Mouse (Mus musculus) brain, embryonic 14.5 days (tissue): ENCODE measurements around the gene Zfp831. TPM values are rescaled to one million over a fixed set of nuclear protein-coding genes. Genes with fewer than 3 reads are reported as not detected.

ENCODE experiments used
- DNase-seq: peaks from one replicate; pipeline ENCODE4 v3.0.0-alpha.2; 2011; ENCODE audit warnings: low read depth
- CTCF ChIP-seq: fragments of 200-500 bp; IDR thresholded peaks from 2 replicates; pipeline ENCODE4 v1.5.1; 2012; ENCODE audit warnings: inconsistent platforms, mild to moderate bottlenecking, moderate library complexity, borderline replicate concordance; ENCODE audit not compliant: insufficient read depth, insufficient read length; ENCODE audit errors: extremely low read depth
- POLR2A ChIP-seq: fragments of 200-500 bp; IDR thresholded peaks from 2 replicates; pipeline ENCODE4 v1.6.1; 2012; ENCODE audit warnings: mild to moderate bottlenecking, inconsistent platforms, borderline replicate concordance; ENCODE audit not compliant: poor library complexity, insufficient read depth, insufficient read length, severe bottlenecking; ENCODE audit errors: extremely low read depth
- polyA plus RNA-seq: library from polyadenylated mRNA; depleted of rRNA; stranded (reverse); fragments of >200 nt; gene quantifications from 2 replicates; pipeline ENCODE4 v1.2.3, GENCODE M21; 2012

Gene Zfp831
- polyA plus RNA-seq, 1 experiment, result 0.01 TPM

DNA sequence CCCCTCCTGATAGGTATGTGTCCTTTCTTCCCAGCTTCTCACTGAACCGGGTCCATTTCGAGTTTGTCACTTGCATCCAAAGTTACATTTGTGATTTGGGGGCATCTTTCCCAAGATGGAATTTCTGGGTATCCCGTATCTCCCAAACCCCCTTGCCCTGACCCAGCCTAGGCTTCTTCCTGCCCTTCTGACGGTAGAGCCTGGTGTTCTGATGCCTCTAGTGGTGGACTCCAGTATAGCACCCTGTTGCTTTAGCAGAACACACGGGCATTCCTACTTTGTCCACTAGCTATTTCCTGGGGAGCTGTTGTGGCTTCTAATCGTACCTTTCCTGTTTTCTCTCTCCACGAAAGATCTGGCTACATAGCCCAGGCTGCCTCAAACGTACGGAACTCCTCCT lies 32.3 kb downstream of the Zfp831 start:
- TF ChIP-seq POLR2A, result no peak
- TF ChIP-seq CTCF, result peak; percentile 88
- DNase-seq, result peak; percentile 84

GRCm38 (mm10) chr2:174701351-174701750 lies 58.0 kb downstream of the Zfp831 start:
- TF ChIP-seq POLR2A (no peak), CTCF (no peak)
- peak; percentile 68 for DNase-seq

DNA sequence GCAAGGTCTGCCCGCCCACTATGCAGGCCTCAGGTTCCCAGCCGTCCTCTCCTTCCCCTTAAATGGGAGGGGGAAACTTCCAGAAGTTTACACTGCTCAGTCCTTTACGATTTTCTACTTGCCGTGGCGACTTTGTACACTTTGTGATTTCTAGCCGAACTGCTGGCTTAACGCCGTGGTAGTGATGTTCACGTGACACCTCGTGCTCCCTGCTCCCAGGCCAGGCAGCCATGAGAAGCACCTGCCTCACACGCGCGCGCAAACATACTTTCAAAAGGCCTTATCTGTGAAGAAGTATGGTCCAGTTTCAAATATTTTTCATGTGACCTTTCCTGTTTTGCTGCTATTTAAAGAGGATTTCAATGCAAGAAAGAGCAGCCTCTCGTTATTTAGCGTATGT lies 63.8 kb downstream of the Zfp831 start:
- DNase-seq, result no peak
- TF ChIP-seq CTCF (no peak), POLR2A (no peak)

DNA sequence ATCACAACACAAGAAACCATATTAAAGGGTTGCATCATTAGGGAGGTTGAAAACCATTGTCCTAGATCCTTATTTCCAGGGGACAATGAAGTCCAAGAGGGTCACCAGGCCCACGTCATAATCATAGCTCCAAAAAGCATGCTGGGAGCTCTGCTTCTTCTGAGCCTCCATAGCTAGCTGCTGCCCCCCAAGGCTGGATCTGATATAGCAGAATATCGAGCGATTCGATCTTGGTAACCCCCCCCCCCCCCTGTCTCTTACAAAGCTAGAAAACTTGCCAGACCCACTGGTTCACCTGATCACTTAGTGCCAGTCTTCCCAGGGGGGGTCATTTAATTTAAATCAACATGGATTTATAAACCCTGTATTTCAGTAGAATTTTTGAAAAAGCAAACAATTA lies 65.3 kb downstream of the Zfp831 start:
- no peak for DNase-seq
- no peak for TF ChIP-seq CTCF
- TF ChIP-seq POLR2A, result no peak

DNA sequence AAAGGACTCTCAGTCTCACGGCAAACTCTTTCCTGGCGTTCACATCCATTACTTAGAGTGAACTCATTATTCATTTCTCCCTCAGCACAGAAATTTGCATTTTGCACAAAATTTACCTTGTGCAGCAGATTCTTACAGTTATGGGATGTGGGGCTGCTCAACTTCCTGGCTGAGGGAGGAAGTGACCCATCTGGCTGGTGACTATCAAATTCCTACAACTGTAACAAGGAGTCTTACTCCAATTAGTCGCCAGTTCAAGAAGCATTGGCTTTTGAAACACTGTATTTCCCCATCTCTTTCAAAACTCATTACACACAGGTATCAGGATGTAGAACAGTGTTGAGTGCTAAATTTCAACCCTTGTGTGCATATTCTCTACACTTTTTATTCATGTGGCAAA lies 66.9 kb downstream of the Zfp831 start:
- TF ChIP-seq POLR2A, result no peak
- TF ChIP-seq CTCF, result no peak
- DNase-seq, result no peak

GRCm38 (mm10) chr2:174712043-174712442 lies 68.7 kb downstream of the Zfp831 start:
- TF ChIP-seq CTCF (no peak), POLR2A (no peak)
- no peak for DNase-seq

- no peak for DNase-seq
- no peak for TF ChIP-seq CTCF
- no peak for TF ChIP-seq POLR2A
Observed at GRCm38 (mm10) chr2:174715938-174716337, 72.6 kb downstream of the Zfp831 start.

- TF ChIP-seq POLR2A (no peak), CTCF (no peak)
- DNase-seq, result no peak
Observed at GRCm38 (mm10) chr2:174717857-174718256, 74.5 kb downstream of the Zfp831 start.

- DNase-seq, result peak; percentile 45
Observed at GRCm38 (mm10) chr2:174727114-174727823, 83.9 kb downstream of the Zfp831 start.

DNA sequence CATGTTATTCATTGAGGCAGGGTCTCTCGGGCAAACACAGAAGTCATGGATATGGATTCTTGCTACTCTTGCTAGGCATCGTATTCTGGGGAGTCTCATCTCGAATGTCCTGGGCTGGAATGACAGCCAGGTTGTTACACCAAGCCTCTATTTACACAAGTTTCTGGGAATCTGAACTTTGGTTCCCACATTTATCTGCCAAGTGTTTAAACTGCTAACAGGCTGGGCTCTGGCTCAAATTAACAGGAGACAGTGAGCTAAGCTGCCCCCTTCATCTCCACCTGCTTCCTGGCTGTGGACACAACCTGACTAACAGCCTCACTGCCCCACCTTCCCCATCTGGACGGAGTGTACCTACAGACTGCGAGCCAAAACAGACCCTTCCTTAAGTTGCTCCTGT lies 88.6 kb downstream of the Zfp831 start:
- TF ChIP-seq POLR2A (no peak), CTCF (no peak)
- DNase-seq, result no peak

More at GRCm38 (mm10) chr2:174727114-174727823, 83.9 kb downstream of the Zfp831 start:
- TF ChIP-seq POLR2A (no peak), CTCF (no peak)

- no peak for DNase-seq
- TF ChIP-seq CTCF, result no peak
- TF ChIP-seq POLR2A, result no peak
Observed at GRCm38 (mm10) chr2:174735270-174735669, 91.9 kb downstream of the Zfp831 start.

GRCm38 (mm10) chr2:174747182-174747581 lies 103.8 kb downstream of the Zfp831 start:
- no peak for DNase-seq
- TF ChIP-seq CTCF, result no peak
- no peak for TF ChIP-seq POLR2A
